Mouse (Mus musculus) lung, adult 2 months (tissue): Measurements from ENCODE around the gene Trim11.

Experiments used
- CTCF ChIP-seq: fragments of 200-500 bp; IDR thresholded peaks from 2 replicates; pipeline ENCODE4 v1.5.1; 2011; ENCODE audit warnings: mild to moderate bottlenecking, low read length, control low read depth; ENCODE audit not compliant: insufficient read depth
- POLR2A ChIP-seq: fragments of 200-500 bp; IDR thresholded peaks from 2 replicates; pipeline ENCODE4 v1.6.1; 2011; ENCODE audit warnings: low read depth, mild to moderate bottlenecking, control low read depth, low read length, borderline replicate concordance; ENCODE audit errors: extremely low read depth

DNA sequence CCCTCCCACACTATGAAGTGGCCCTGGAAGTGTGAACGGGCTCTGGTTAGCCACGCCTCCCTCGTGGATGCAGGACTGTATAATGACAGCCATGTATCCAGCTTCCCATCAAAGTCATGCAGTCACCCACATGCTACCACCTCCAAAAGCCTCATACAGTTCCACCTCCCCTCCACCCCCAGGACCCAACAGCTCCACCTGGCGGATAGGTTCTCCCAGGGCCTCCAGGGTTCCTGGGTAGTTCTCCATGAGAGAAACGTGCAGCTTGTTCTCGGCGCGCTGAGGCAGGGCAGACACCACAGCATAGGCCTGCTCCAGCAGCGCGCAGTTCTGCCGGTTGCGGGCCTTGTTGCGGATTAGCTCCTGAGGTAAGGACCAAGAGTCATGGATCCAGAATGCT, 51.1 kb downstream of the Trim11 start:
- TF ChIP-seq CTCF (0 out of 2 replicates have a peak, but pooled peaks have one; percentile 3), POLR2A (no peak)
